Mouse (Mus musculus): ENCODE results near the gene Tpcn1.

Tpcn1 gene

GRCm38 (mm10) chr5:120558762-120559161, 29.7 kb downstream of the Tpcn1 start:
- DNase-seq (ENCODE audit: low read depth, low spot score): no peak

- no peak for DNase-seq (ENCODE audit: low read depth, low spot score)
These were observed 30.4 kb downstream of the Tpcn1 start for GRCm38 (mm10) chr5:120558041-120558440.

- no peak for DNase-seq (ENCODE audit: low read depth, low spot score)
These were observed 32.6 kb downstream of the Tpcn1 start for GRCm38 (mm10) chr5:120555871-120556270.

- no peak for DNase-seq (ENCODE audit: low read depth, low spot score)
These were observed 37.8 kb downstream of the Tpcn1 start for GRCm38 (mm10) chr5:120550673-120551072.

GRCm38 (mm10) chr5:120550137-120550536, 38.3 kb downstream of the Tpcn1 start:
- DNase-seq (ENCODE audit: low read depth, low spot score): no peak

- no peak for DNase-seq (ENCODE audit: low read depth, low spot score)
These were observed 40.1 kb downstream of the Tpcn1 start for GRCm38 (mm10) chr5:120548236-120548850.

GRCm38 (mm10) chr5:120536632-120537031, 51.8 kb downstream of the Tpcn1 start:
- no peak for DNase-seq (ENCODE audit: low read depth, low spot score)

GRCm38 (mm10) chr5:120536046-120536445, 52.4 kb downstream of the Tpcn1 start:
- DNase-seq (ENCODE audit: low read depth, low spot score): no peak

GRCm38 (mm10) chr5:120534686-120535075, 53.8 kb downstream of the Tpcn1 start:
- no peak for DNase-seq (ENCODE audit: low read depth, low spot score)

- DNase-seq (ENCODE audit: low read depth, low spot score): peak; percentile 65
These were observed 54.3 kb downstream of the Tpcn1 start for GRCm38 (mm10) chr5:120534071-120534685.

- DNase-seq (ENCODE audit: low read depth, low spot score): no peak
These were observed 56.8 kb downstream of the Tpcn1 start for GRCm38 (mm10) chr5:120531631-120532030.

GRCm38 (mm10) chr5:120527296-120527964, 61.0 kb downstream of the Tpcn1 start:
- DNase-seq (ENCODE audit: low read depth, low spot score): no peak

- DNase-seq (ENCODE audit: low read depth, low spot score): no peak
These were observed 62.2 kb downstream of the Tpcn1 start for GRCm38 (mm10) chr5:120526311-120526710.

GRCm38 (mm10) chr5:120525737-120526136, 62.7 kb downstream of the Tpcn1 start:
- DNase-seq (ENCODE audit: low read depth, low spot score): no peak

- DNase-seq (ENCODE audit: low read depth, low spot score): no peak
These were observed 63.7 kb downstream of the Tpcn1 start for GRCm38 (mm10) chr5:120524736-120525135.

- no peak for DNase-seq (ENCODE audit: low read depth, low spot score)
These were observed 65.8 kb downstream of the Tpcn1 start for GRCm38 (mm10) chr5:120522649-120523048.

- no peak for DNase-seq (ENCODE audit: low read depth, low spot score)
These were observed 70.9 kb downstream of the Tpcn1 start for GRCm38 (mm10) chr5:120517552-120517951.

GRCm38 (mm10) chr5:120516221-120516984, 72.1 kb downstream of the Tpcn1 start:
- DNase-seq (ENCODE audit: low read depth, low spot score): no peak

GRCm38 (mm10) chr5:120515451-120515850, 73.0 kb downstream of the Tpcn1 start:
- no peak for DNase-seq (ENCODE audit: low read depth, low spot score)

GRCm38 (mm10) chr5:120514754-120515153, 73.7 kb downstream of the Tpcn1 start:
- DNase-seq (ENCODE audit: low read depth, low spot score): no peak

- no peak for DNase-seq (ENCODE audit: low read depth, low spot score)
These were observed 74.3 kb downstream of the Tpcn1 start for GRCm38 (mm10) chr5:120514031-120514677.
